In genomic region chr11:117930781-117931338, GRCm38 (mm10) we compare ENCODE assay signal across 8 mouse cellular contexts. TPM values are rescaled to one million over a fixed set of nuclear protein-coding genes. Genes with fewer than 3 reads are reported as not detected.
DNase-seq lines count a peak whose midpoint lies in the region.

No protein-coding gene starts in this region.

- H3K36me3 ChIP-seq in heart, embryonic 10.5 days = no peaks in the 10 kb centered on the region

- peak overlapping the region; percentile 72 for H3K27ac ChIP-seq in heart, embryonic 10.5 days

- peak; percentile 57 for DNase-seq in layer of hippocampus, adult 11-12 months (ENCODE audit: low spot score)
- no peak for DNase-seq in layer of hippocampus, adult 9-10 months (ENCODE audit: low spot score)
- DNase-seq in embryo, embryonic 10.5 days (ENCODE audit: low spot score) = peak; percentile 80
- no peak for DNase-seq in heart, embryonic 10.5 days (ENCODE audit: low spot score)
- DNase-seq in layer of hippocampus, postnatal 10 days (ENCODE audit: low spot score in 2 of 2) = peak; percentile 70 to 72
- peak; percentile 75 for DNase-seq in lung, postnatal 10 days
- peak; percentile 61 for DNase-seq in right cerebral cortex, postnatal 14 days
- DNase-seq in natural killer cell, adult 2 months (ENCODE audit: low spot score in 2 of 2) = no peak

- H3K27me3 ChIP-seq in heart, embryonic 10.5 days (ENCODE audit: insufficient read depth, poor library complexity, severe bottlenecking) = peaks cover 68% of the 10 kb centered on the region

- peak overlapping the region; percentile 63 for H3K4me3 ChIP-seq in heart, embryonic 10.5 days

- 2% methylated on average over 48 of the region's 48 CpGs for WGBS in heart, embryonic 10.5 days

- peaks cover 56% of the 10 kb centered on the region for H3K4me1 ChIP-seq in heart, embryonic 10.5 days

- H3K9me3 ChIP-seq in heart, embryonic 10.5 days = no peaks in the 10 kb centered on the region

RNA-seq across cellular contexts. Expression of gene Socs3, which starts 39.0 kb away (rescaled TPM):
- polyA plus RNA-seq in heart, embryonic 10.5 days (2016; fragmentation: Nextera tagmentation; extraction: Ambion mirVana) = 6.9 and 10.6 TPM in 2 replicates
- total RNA-seq in layer of hippocampus, postnatal 10 days (2021) = 1 to 10 TPM; 2.3 to 2.8 TPM

RNA-seq across cellular contexts. Expression of gene Pgs1, which starts 55.2 kb away (rescaled TPM):
- 34.0 and 38.5 TPM in 2 replicates for polyA plus RNA-seq in heart, embryonic 10.5 days (2016; fragmentation: Nextera tagmentation; extraction: Ambion mirVana)
- 10 to 100 TPM; 59.2 to 59.6 TPM for total RNA-seq in layer of hippocampus, postnatal 10 days (2021)

RNA-seq across cellular contexts. Expression of gene Tha1, which starts 57.6 kb away (rescaled TPM):
- 4.0 and 4.3 TPM in 2 replicates for polyA plus RNA-seq in heart, embryonic 10.5 days (2016; fragmentation: Nextera tagmentation; extraction: Ambion mirVana)
- 1 to 10 TPM; 2.1 to 2.3 TPM for total RNA-seq in layer of hippocampus, postnatal 10 days (2021)

Comparison
In these comparisons a context has a peak if more than half of its experiments do, and no peak if none do; other contexts are left out.
1. DNase-seq: peak in layer of hippocampus, adult 11-12 months (single experiment), embryo, embryonic 10.5 days (single experiment), layer of hippocampus, postnatal 10 days (2 of 2), lung, postnatal 10 days (single experiment) and right cerebral cortex, postnatal 14 days (single experiment); none in layer of hippocampus, adult 9-10 months (single experiment), heart, embryonic 10.5 days (single experiment) and natural killer cell, adult 2 months (0 of 2).